Mouse (Mus musculus) mouse embryonic stem cell (cell line): Measurements from ENCODE around the gene Yif1a.

Experiments used
- in situ Hi-C, 2 experiments: fragments of 300-500 bp; cut with MboI; formaldehyde crosslinking; loops; 1 replicate in 1 of 2; 3 replicates in 1 of 2; pipeline ENCODE4 v1.14.3; 2019 to 2020; ENCODE audit warnings: low sequenced_read_pairs in 2 of 2, low pct_unique_long_range_greater_than_20kb in 1 of 2, mixed read lengths in 1 of 2; ENCODE audit not compliant: unreplicated experiment in 1 of 2

Gene Yif1a

GRCm38 (mm10) chr19:5073518-5073917 lies 14.8 kb upstream of the Yif1a start:
- in situ Hi-C loops = no loop called here

- in situ Hi-C loops = no loop called here
Observed at GRCm38 (mm10) chr19:5079279-5079678, 9.1 kb upstream of the Yif1a start.

GRCm38 (mm10) chr19:5082005-5082404 lies 6.3 kb upstream of the Yif1a start:
- in situ Hi-C loops = no loop called here

GRCm38 (mm10) chr19:5082596-5082995 lies 5.7 kb upstream of the Yif1a start:
- in situ Hi-C loops = no loop called here

- in situ Hi-C loops = no loop called here
Observed at GRCm38 (mm10) chr19:5083961-5084833, 4.1 kb upstream of the Yif1a start.

- in situ Hi-C loops = loop anchor here in 1 of 2 experiments (5.0 kb wide), 1 partner anchor 58 kb away; no protein-coding TSS in a partner anchor
Observed at GRCm38 (mm10) chr19:5084834-5085144, 3.5 kb upstream of the Yif1a start.

- in situ Hi-C loops = loop anchor here in 1 of 2 experiments (5.0 kb wide), 1 partner anchor 57 kb away; no protein-coding TSS in a partner anchor
Observed at GRCm38 (mm10) chr19:5085145-5085863, 3.0 kb upstream of the Yif1a start, which contains the start of gene Tmem151a. Gene Tmem151a, minus strand, starts transcription at chr19:5085531.

GRCm38 (mm10) chr19:5086533-5086932 lies 1.8 kb upstream of the Yif1a start:
- in situ Hi-C loops = loop anchor here in 1 of 2 experiments (5.0 kb wide), 1 partner anchor 56 kb away; no protein-coding TSS in a partner anchor

GRCm38 (mm10) chr19:5089324-5089723 lies 986 bp downstream of the Yif1a start:
- in situ Hi-C loops = loop anchor here in 1 of 2 experiments (5.0 kb wide), 1 partner anchor 53 kb away; no protein-coding TSS in a partner anchor

GRCm38 (mm10) chr19:5092083-5092482 lies 3.7 kb downstream of the Yif1a start:
- in situ Hi-C loops = loop anchor here in 1 of 2 experiments (10.0 kb wide), 1 partner anchor 53 kb away; no protein-coding TSS in a partner anchor

GRCm38 (mm10) chr19:5093481-5094242 lies 5.3 kb downstream of the Yif1a start:
- in situ Hi-C loops = loop anchor here in 1 of 2 experiments (10.0 kb wide), 1 partner anchor 51 kb away; no protein-coding TSS in a partner anchor

- in situ Hi-C loops = loop anchor here in 1 of 2 experiments (10.0 kb wide), 1 partner anchor 51 kb away; no protein-coding TSS in a partner anchor
Observed at GRCm38 (mm10) chr19:5094243-5094632, 5.9 kb downstream of the Yif1a start.

GRCm38 (mm10) chr19:5094746-5095417 lies 6.5 kb downstream of the Yif1a start:
- in situ Hi-C loops = loop anchor here in 1 of 2 experiments (10.0 kb wide), 1 partner anchor 50 kb away; no protein-coding TSS in a partner anchor

GRCm38 (mm10) chr19:5095887-5096474 lies 7.6 kb downstream of the Yif1a start:
- in situ Hi-C loops = loop anchor here in 1 of 2 experiments (10.0 kb wide), 1 partner anchor 49 kb away; no protein-coding TSS in a partner anchor

GRCm38 (mm10) chr19:5097521-5098362 lies 9.4 kb downstream of the Yif1a start:
- in situ Hi-C loops = loop anchor here in 1 of 2 experiments (10.0 kb wide), 1 partner anchor 47 kb away; no protein-coding TSS in a partner anchor

- in situ Hi-C loops = loop anchor here in 1 of 2 experiments (10.0 kb wide), 1 partner anchor 46 kb away; no protein-coding TSS in a partner anchor
Observed at GRCm38 (mm10) chr19:5098363-5099143, 10.2 kb downstream of the Yif1a start, which contains the start of gene Cnih2. Gene Cnih2, minus strand, starts transcription at chr19:5098521.
